Comparison of ENCODE assay signal across 10 mouse cellular contexts in the genomic region with DNA sequence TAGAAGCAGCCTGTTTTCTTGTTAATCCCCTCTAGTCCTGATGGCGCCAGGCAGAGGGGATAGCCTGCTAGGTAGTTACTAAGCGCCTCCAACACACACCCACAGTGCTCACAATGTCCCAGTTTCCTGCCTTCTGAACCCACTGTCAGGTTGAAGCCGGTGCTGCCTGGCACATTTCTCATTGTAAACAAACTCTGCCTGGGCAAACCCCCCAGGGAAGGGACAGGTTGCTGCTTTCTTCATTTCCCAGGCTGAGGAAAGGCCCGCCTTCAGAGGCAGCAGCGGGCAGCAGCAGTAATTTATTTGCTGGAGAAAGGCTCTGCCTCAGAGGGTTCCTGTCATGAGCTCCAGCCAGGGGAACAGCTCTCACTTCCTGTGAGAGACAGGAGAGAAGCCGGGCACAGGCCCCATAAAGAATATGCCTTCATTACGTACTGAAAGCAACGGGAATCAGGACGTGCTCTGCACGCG.
DNase-seq lines count a peak whose midpoint lies in the region; ATAC-seq lines count a peak whose summit lies in the region.
"Had no signal": no experiment of that assay in that cellular context is flagged by ENCODE, and none has a peak within 500 bp of the region (broad histone marks: within the 10 kb centered on the region; RNA-seq: fewer than 3 reads in every experiment).

No protein-coding gene starts in this region.

- no peak overlapping the region for H3K4me2 ChIP-seq in kidney, embryonic 15.5 days
- no peak overlapping the region for H3K4me2 ChIP-seq in forebrain, embryonic 14.5 days (ENCODE audit: low read length)
- no peak overlapping the region for H3K4me2 ChIP-seq in limb, embryonic 12.5 days
- H3K4me2 ChIP-seq: heart, embryonic 13.5 days had no signal

- no peaks in the 10 kb centered on the region for H3K27me3 ChIP-seq in kidney, embryonic 15.5 days
- H3K27me3 ChIP-seq in forebrain, embryonic 14.5 days (replicated peaks; ENCODE audit: control insufficient read depth, insufficient read depth, low read length): no peaks in the 10 kb centered on the region
- H3K27me3 ChIP-seq in limb, embryonic 12.5 days: no peaks in the 10 kb centered on the region
- H3K27me3 ChIP-seq: heart, embryonic 13.5 days had no signal

- intact Hi-C loops in gastrocnemius, postnatal 36 days (cut with DNase I): no loop called here

- H3K9me3 ChIP-seq in kidney, embryonic 15.5 days (replicated peaks): no peaks in the 10 kb centered on the region
- no peaks in the 10 kb centered on the region for H3K9me3 ChIP-seq in forebrain, embryonic 14.5 days (replicated peaks; ENCODE audit: control insufficient read depth, low read length)
- peaks cover 7% of the 10 kb centered on the region; the same call in 1 of the 2 replicates for H3K9me3 ChIP-seq in limb, embryonic 12.5 days

- no peak overlapping the region for H3K4me3 ChIP-seq in kidney, embryonic 15.5 days (replicated peaks)
- H3K4me3 ChIP-seq in forebrain, embryonic 14.5 days (ENCODE audit: low read depth, low read length): no peak overlapping the region
- H3K4me3 ChIP-seq in limb, embryonic 12.5 days (replicated peaks): no peak overlapping the region
- H3K4me3 ChIP-seq: heart, embryonic 13.5 days; myocyte had no signal

- no peak overlapping the region for H3K27ac ChIP-seq in kidney, embryonic 15.5 days
- H3K27ac ChIP-seq in forebrain, embryonic 14.5 days (ENCODE audit: low read depth, low read length): no peak overlapping the region
- peak overlapping the region; percentile 60; the same call in 1 of the 2 replicates for H3K27ac ChIP-seq in limb, embryonic 12.5 days
- H3K27ac ChIP-seq: heart, embryonic 13.5 days had no signal

- H3K4me1 ChIP-seq in kidney, embryonic 15.5 days: peaks cover 9% of the 10 kb centered on the region
- H3K4me1 ChIP-seq in forebrain, embryonic 14.5 days (ENCODE audit: control insufficient read depth, insufficient read depth, low read length): peaks cover 7% of the 10 kb centered on the region; the same call in 1 of the 2 replicates
- H3K4me1 ChIP-seq in limb, embryonic 12.5 days (replicated peaks): peaks cover 14% of the 10 kb centered on the region

- H3K9ac ChIP-seq in kidney, embryonic 15.5 days: no peak overlapping the region
- H3K9ac ChIP-seq in forebrain, embryonic 14.5 days (ENCODE audit: low read length): no peak overlapping the region
- peak overlapping the region; percentile 1; the same call in 1 of the 2 replicates for H3K9ac ChIP-seq in limb, embryonic 12.5 days (replicated peaks)
- H3K9ac ChIP-seq: heart, embryonic 13.5 days had no signal

- no peaks in the 10 kb centered on the region for H3K36me3 ChIP-seq in kidney, embryonic 15.5 days
- no peaks in the 10 kb centered on the region for H3K36me3 ChIP-seq in forebrain, embryonic 14.5 days (ENCODE audit: control insufficient read depth, insufficient read depth, low read length)
- H3K36me3 ChIP-seq in limb, embryonic 12.5 days: no peaks in the 10 kb centered on the region
- H3K36me3 ChIP-seq: heart, embryonic 13.5 days had no signal

- no peak for DNase-seq in kidney, postnatal 14 days
- DNase-seq in cerebellum, adult 11-12 months: peak; percentile 28
- DNase-seq in forebrain, embryonic 14.5 days (ENCODE audit: low spot score): peak; percentile 46
- no peak for DNase-seq in gastrocnemius, postnatal 36 days
- no peak for DNase-seq in adrenal gland, adult 18-20 months (ENCODE audit: low spot score in 2 of 2)
- no peak for DNase-seq in urinary bladder, postnatal 14 days (ENCODE audit: low spot score)

- 0 out of 2 replicates have a peak, but pooled peaks have one; percentile 33 for ATAC-seq in kidney, embryonic 15.5 days (replicated peaks; ENCODE audit: low FRiP score)
- ATAC-seq in forebrain, embryonic 14.5 days: peak; percentile 55; the same call in 1 of the 2 replicates
- no peak; the same call in 1 of the 2 replicates for ATAC-seq in limb, embryonic 12.5 days (ENCODE audit: insufficient number of reproducible peaks, insufficient read depth, low FRiP score, low TSS enrichment, low read depth)

- WGBS in kidney, embryonic 15.5 days: 38% methylated on average over 11 of the region's 11 CpGs
- WGBS in forebrain, embryonic 14.5 days: 42% methylated on average over 11 of the region's 11 CpGs
- 21% methylated on average over 11 of the region's 11 CpGs for WGBS in limb, embryonic 12.5 days

Comparison
In these comparisons a context has a peak if more than half of its experiments do, and no peak if none do; other contexts are left out.
1. DNase-seq: peak in cerebellum, adult 11-12 months (single experiment) and forebrain, embryonic 14.5 days (single experiment); none in kidney, postnatal 14 days (single experiment), gastrocnemius, postnatal 36 days (0 of 2), adrenal gland, adult 18-20 months (0 of 2) and urinary bladder, postnatal 14 days (single experiment).